Mouse (Mus musculus): ENCODE data around the gene Ak5. TPM values are rescaled to one million over a fixed set of nuclear protein-coding genes. Genes with fewer than 3 reads are reported as not detected.

Ak5 gene
- polyA plus RNA-seq, 1 experiment from 2014 or later: 1.3 TPM

DNA sequence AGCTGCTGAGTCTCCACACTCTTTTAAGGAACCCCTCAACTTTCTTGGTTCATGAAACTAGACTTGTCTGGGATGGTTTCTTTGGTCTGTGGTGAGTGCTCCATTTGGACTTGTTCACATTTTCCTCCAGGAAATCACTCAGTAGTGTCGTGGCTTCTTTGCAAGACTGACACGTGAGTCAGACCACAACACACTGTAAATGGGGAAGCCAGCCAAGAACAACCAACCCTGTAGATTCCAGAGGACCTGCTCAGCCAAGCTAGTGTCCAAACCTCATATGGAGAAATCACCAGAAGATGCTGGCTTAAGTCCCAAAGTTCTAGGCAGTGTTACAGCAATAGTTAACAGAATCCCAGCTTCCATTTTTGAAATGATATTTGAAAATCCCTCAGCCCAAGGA, 155.6 kb downstream of the Ak5 start:
- no peak overlapping the region for H3K9ac ChIP-seq
- WGBS: 54% methylated on average over 2 of the region's 2 CpGs
- ATAC-seq (ENCODE audit: insufficient number of reproducible peaks, low FRiP score, low TSS enrichment, low read depth): no peak

DNA sequence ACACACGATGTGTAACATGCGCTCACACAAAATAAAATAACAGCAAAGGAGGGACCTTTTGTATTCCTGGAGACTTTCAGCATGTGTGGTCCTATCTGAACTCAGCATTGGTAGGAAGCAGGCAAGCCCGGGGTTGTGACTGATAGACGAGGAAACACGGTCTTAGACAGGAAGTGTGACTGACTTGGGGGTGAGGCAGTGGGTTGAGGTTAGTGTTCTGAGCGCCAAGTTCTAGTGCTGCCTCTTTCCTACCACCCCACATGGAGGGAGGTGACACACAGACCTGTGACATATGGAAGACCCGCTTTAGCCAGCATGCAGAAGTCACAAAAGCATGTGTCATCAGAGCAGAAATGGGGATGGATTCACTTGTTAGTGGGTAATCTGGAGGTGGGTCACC, 158.9 kb downstream of the Ak5 start:
- H3K27ac ChIP-seq (replicated peaks): no peak overlapping the region
- no peaks in the 10 kb centered on the region for H3K36me3 ChIP-seq
- ATAC-seq (ENCODE audit: insufficient number of reproducible peaks, low FRiP score, low TSS enrichment, low read depth): no peak
- no peaks in the 10 kb centered on the region; the same call in 1 of the 2 replicates for H3K9me3 ChIP-seq (replicated peaks)
- WGBS: 80% methylated on average over 7 of the region's 7 CpGs
- no peak overlapping the region for H3K9ac ChIP-seq
- H3K4me2 ChIP-seq (replicated peaks): no peak overlapping the region
- no peaks in the 10 kb centered on the region for H3K4me1 ChIP-seq
- H3K27me3 ChIP-seq: no peaks in the 10 kb centered on the region
- no peak overlapping the region for H3K4me3 ChIP-seq (replicated peaks)

More for the DNA sequence above, 155.6 kb downstream of the Ak5 start:
- Histone ChIP-seq H3K27ac (replicated peaks) (no peak overlapping the region), H3K4me1 (no peaks in the 10 kb centered on the region), H3K36me3 (no peaks in the 10 kb centered on the region), H3K4me3 (replicated peaks) (no peak overlapping the region), H3K9me3 (replicated peaks) (no peaks in the 10 kb centered on the region; the same call in 1 of the 2 replicates), H3K27me3 (no peaks in the 10 kb centered on the region), H3K4me2 (replicated peaks) (no peak overlapping the region)

DNA sequence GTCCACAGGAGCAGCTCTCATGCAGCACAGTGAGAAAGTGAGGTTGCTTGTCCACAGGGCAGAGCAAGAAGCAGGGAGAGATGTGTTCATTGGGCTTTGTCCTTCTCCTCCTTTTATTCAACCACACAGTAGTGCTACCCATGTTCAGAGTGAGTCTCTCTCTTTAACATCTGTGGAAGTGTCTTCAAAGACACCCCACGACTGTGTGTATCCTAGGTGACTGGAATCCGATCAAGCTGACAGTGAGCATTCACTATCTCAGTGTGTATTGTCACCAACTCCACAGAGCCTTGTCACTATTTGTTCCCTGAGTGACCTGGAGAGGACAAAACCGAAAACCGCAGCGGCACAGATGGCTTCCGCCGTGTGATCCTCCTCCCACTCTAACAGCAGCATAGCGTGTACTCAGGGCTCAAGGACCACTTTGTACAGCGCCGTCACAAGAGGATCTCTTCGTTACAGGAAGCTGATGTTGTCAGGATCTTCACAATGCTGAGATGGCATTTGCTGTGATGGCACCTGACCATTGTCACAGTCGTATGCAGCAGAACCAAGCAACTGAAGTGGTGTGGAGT, 159.7 kb downstream of the Ak5 start:
- WGBS: 88% methylated on average over 12 of the region's 12 CpGs
- Histone ChIP-seq H3K4me2 (replicated peaks) (no peak overlapping the region), H3K4me3 (replicated peaks) (no peak overlapping the region), H3K9me3 (replicated peaks) (no peaks in the 10 kb centered on the region; the same call in 1 of the 2 replicates), H3K9ac (no peak overlapping the region), H3K36me3 (no peaks in the 10 kb centered on the region), H3K27ac (replicated peaks) (no peak overlapping the region), H3K27me3 (no peaks in the 10 kb centered on the region), H3K4me1 (no peaks in the 10 kb centered on the region)
- no peak for ATAC-seq (ENCODE audit: insufficient number of reproducible peaks, low FRiP score, low TSS enrichment, low read depth)

DNA sequence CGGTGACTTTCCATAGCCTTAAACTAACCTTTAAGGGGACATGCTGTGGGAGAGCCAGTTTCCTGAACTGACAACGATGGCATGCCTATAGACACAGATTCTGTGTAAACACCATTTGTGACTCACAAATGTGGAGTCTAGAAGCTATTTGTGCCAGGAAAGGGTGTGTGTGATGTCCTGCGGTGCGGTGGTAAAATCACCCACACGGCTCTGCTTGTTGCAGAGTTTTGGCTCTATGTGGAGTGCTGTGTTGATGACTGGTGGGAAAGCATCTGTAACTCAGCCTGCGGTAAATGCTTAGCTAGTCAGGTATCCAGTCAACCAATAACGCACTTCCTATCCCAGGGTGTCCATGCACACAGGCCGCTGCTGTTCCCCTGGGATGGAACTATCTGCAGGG, 160.3 kb downstream of the Ak5 start:
- Histone ChIP-seq H3K9me3 (replicated peaks) (no peaks in the 10 kb centered on the region; the same call in 1 of the 2 replicates), H3K27me3 (no peaks in the 10 kb centered on the region), H3K27ac (replicated peaks) (no peak overlapping the region), H3K36me3 (no peaks in the 10 kb centered on the region), H3K4me2 (replicated peaks) (no peak overlapping the region), H3K4me1 (no peaks in the 10 kb centered on the region), H3K9ac (no peak overlapping the region), H3K4me3 (replicated peaks) (no peak overlapping the region)
- no peak for ATAC-seq (ENCODE audit: insufficient number of reproducible peaks, low FRiP score, low TSS enrichment, low read depth)
- WGBS: 85% methylated on average over 8 of the region's 8 CpGs

DNA sequence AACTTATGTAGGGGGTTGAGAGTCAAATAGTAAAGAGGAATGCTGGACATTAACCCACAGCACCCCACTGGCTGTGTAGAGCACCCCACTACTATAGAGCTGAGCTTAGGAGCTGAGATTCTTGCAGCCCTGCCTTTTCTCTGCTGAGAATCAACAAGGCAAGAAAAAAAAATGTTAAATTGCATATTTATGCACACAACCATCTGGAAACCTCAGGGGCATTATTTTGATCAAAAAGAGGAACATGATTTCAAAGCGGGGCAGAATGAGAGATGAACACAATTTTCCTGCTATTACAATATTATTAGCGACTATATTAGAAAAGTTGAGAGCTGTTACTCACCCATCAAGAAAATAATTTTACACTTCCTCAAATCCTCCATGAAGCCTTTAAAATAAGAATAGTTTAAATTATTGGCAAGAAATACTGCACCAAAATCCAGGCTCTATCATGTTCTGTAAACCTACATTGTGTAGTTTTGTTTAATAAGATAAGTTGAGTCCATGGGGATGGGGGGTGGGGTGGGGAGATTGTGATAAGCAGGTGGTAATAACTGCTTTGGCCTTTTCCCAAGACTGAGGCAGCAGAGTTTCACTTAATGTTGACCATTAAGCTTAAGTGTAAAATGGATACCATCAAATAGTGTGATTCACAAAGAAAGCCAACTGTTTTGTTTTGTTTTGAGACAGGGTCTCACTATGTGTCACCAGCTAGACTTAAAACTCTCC, 169.0 kb downstream of the Ak5 start:
- ATAC-seq (ENCODE audit: insufficient number of reproducible peaks, low FRiP score, low TSS enrichment, low read depth): no peak
- Histone ChIP-seq H3K27ac (replicated peaks) (no peak overlapping the region), H3K9ac (no peak overlapping the region), H3K27me3 (no peaks in the 10 kb centered on the region), H3K9me3 (replicated peaks) (no peaks in the 10 kb centered on the region), H3K4me1 (no peaks in the 10 kb centered on the region), H3K36me3 (no peaks in the 10 kb centered on the region), H3K4me3 (replicated peaks) (no peak overlapping the region), H3K4me2 (replicated peaks) (no peak overlapping the region)
- 54% methylated on average over 2 of the region's 2 CpGs for WGBS

DNA sequence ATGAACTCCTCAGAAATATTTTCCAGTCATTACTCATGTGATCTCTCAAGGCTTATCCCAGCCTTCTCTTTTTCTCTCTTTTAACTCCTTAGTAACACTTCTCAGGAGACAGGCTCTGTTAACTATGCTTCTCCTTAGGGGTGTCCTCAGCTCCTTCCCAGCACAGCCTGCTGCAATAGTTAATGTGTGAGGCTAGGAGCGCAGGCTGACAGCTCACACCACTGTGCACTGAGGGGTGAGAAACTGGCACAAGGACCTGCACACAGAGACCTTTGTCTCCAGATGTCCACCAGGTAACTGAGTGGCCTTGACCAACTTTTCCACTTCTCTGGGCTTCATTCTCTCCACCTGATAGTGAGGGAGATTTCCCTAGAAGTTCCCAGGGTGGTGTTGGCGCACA, 170.3 kb downstream of the Ak5 start:
- Histone ChIP-seq H3K36me3 (no peaks in the 10 kb centered on the region), H3K4me1 (no peaks in the 10 kb centered on the region), H3K27ac (replicated peaks) (no peak overlapping the region), H3K4me3 (replicated peaks) (no peak overlapping the region), H3K9ac (no peak overlapping the region), H3K9me3 (replicated peaks) (no peaks in the 10 kb centered on the region), H3K4me2 (replicated peaks) (no peak overlapping the region), H3K27me3 (no peaks in the 10 kb centered on the region)
- no peak for ATAC-seq (ENCODE audit: insufficient number of reproducible peaks, low FRiP score, low TSS enrichment, low read depth)
- WGBS: 78% methylated on average over 2 of the region's 2 CpGs

DNA sequence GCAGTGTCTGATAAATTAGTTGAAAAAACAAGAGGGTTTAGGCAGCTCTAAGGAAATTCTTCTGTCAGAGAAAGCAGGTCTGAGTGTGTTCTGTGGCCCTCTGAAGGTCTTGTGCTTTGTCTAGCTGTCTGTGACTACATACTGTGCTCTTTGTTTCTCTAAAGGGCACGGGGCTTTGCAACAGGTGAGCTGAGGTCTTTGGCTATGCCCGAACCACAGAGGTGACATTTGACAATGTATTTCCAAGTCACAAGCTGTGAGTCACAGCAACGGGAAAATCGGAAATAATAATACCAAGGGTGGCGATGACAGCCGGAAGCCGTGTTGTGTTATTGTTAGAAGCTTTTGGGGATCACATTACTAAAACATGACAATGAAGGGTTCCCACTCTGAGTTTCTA, 171.1 kb downstream of the Ak5 start:
- H3K9ac ChIP-seq: no peak overlapping the region
- no peak overlapping the region for H3K4me3 ChIP-seq (replicated peaks)
- 60% methylated on average over 7 of the region's 7 CpGs for WGBS
- ATAC-seq (ENCODE audit: insufficient number of reproducible peaks, low FRiP score, low TSS enrichment, low read depth): no peak
- no peak overlapping the region for H3K27ac ChIP-seq (replicated peaks)
- H3K4me2 ChIP-seq (replicated peaks): no peak overlapping the region
- H3K9me3 ChIP-seq (replicated peaks): no peaks in the 10 kb centered on the region
- H3K27me3 ChIP-seq: no peaks in the 10 kb centered on the region
- H3K36me3 ChIP-seq: no peaks in the 10 kb centered on the region
- H3K4me1 ChIP-seq: no peaks in the 10 kb centered on the region

DNA sequence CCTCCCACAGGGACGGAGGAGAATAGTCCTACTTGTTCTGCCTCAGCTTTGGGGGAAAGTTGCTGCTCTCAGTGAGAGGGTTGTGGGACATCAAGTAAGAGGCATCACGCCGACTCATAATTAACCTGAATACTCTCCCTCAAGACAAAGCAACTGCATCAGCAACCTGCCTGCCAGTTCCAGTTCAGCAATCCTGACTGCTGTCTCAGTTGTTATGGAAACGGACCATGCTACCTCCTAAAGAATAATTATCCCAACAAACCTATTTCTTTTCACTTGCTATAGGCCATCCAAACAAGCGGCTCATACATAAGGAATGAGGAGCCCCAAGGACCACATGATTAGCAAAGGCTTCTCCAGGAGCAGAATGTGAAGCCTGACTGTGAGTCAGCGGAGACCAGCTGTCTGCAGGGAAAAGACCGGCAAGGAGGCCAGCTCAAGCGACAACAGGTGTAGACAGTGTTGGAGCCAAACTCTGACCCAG, 172.7 kb downstream of the Ak5 start:
- no peaks in the 10 kb centered on the region for H3K27me3 ChIP-seq
- ATAC-seq (ENCODE audit: insufficient number of reproducible peaks, low FRiP score, low TSS enrichment, low read depth): no peak
- H3K9me3 ChIP-seq (replicated peaks): no peaks in the 10 kb centered on the region
- WGBS: 75% methylated on average over 8 of the region's 8 CpGs
- H3K36me3 ChIP-seq: no peaks in the 10 kb centered on the region
- no peak overlapping the region for H3K27ac ChIP-seq (replicated peaks)
- H3K4me1 ChIP-seq: no peaks in the 10 kb centered on the region
- no peak overlapping the region for H3K4me2 ChIP-seq (replicated peaks)
- no peak overlapping the region for H3K9ac ChIP-seq
- no peak overlapping the region for H3K4me3 ChIP-seq (replicated peaks)

DNA sequence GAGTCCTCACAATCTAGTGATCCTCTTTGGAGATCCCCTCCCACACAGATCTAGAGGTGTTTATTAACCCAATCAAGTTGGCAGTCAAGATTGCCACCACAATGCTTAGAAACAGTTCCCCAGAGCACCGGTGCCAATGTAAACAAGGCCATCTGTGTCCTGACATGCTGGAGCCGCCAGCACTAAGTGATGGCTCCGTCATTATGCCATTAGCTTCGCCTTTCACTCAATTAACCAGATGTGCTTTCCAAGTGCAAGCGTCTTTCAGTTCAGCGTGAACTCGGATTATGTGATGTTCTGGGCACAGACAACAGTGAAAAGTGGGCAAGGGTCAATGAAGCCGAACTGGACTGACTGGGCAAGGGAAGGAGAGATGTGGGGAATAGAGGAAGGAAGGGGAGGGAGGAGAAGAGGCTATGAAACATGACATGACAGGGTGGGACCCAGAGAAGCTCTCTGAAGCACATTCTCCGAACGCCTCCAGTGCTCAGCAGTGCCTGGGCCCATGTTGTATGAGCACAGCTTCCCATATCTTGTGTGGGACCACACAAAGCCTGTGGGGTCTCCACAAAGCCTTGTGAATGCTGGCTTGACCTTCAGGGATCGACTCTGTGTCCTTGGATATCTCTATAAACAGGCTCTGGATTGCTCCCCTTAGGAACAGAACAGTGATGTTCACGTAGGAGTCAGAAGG, 173.3 kb downstream of the Ak5 start:
- no peaks in the 10 kb centered on the region for H3K36me3 ChIP-seq
- H3K4me1 ChIP-seq: no peaks in the 10 kb centered on the region
- H3K27me3 ChIP-seq: no peaks in the 10 kb centered on the region
- H3K4me3 ChIP-seq (replicated peaks): no peak overlapping the region
- H3K9me3 ChIP-seq (replicated peaks): no peaks in the 10 kb centered on the region
- H3K27ac ChIP-seq (replicated peaks): no peak overlapping the region
- ATAC-seq (ENCODE audit: insufficient number of reproducible peaks, low FRiP score, low TSS enrichment, low read depth): peak; percentile 15; the same call in 1 of the 2 replicates
- 47% methylated on average over 12 of the region's 12 CpGs for WGBS
- H3K4me2 ChIP-seq (replicated peaks): no peak overlapping the region
- no peak overlapping the region for H3K9ac ChIP-seq

DNA sequence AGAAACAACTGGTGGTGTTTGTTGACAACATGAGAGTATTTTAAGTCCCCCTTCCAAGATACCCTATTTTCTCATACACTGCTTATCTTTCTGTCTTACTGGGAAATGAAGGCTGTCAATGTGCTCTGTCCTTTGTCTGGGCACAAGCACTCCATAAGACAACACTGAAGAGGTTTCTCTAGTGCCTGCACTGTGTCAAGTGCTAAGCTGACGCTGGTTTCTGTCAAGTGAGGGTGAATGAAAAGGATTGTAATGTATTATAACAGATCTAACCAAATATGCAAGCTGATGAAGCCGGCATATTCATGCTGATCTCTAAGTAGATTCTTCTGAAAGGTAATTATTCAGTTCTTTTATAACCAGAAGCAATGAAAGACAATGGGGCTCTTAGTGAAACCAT, 174.3 kb downstream of the Ak5 start:
- 82% methylated on average over 2 of the region's 2 CpGs for WGBS
- no peak for ATAC-seq (ENCODE audit: insufficient number of reproducible peaks, low FRiP score, low TSS enrichment, low read depth)
- H3K27ac ChIP-seq (replicated peaks): no peak overlapping the region

DNA sequence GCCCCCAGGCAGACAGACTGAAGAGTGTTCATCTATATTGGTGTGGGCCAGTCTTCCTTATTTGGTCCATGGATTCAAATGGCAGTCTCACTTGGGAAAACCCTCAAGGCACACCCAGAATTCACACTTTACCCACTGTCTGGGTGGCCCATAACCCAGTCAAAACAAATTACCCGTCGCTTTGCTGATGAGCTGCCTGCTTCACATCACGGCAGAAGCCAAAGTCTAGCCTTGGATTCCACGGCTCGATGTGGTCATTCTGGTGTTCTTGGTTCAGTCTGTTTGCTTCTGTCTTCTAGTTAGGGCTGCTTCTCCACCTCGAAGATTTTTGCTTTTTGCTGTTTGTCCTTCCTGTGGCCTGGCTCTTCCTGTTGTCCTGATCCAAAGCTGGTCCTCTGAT, 175.9 kb downstream of the Ak5 start:
- H3K9ac ChIP-seq: no peak overlapping the region
- H3K4me1 ChIP-seq: no peaks in the 10 kb centered on the region
- H3K9me3 ChIP-seq (replicated peaks): no peaks in the 10 kb centered on the region
- H3K27ac ChIP-seq (replicated peaks): no peak overlapping the region
- no peaks in the 10 kb centered on the region for H3K36me3 ChIP-seq
- no peak overlapping the region for H3K4me3 ChIP-seq (replicated peaks)
- no peak overlapping the region for H3K4me2 ChIP-seq (replicated peaks)
- ATAC-seq (ENCODE audit: insufficient number of reproducible peaks, low FRiP score, low TSS enrichment, low read depth): no peak
- 77% methylated on average over 6 of the region's 6 CpGs for WGBS
- H3K27me3 ChIP-seq: no peaks in the 10 kb centered on the region

More for the DNA sequence above, 174.3 kb downstream of the Ak5 start:
- Histone ChIP-seq H3K4me1 (no peaks in the 10 kb centered on the region), H3K4me3 (replicated peaks) (no peak overlapping the region), H3K9me3 (replicated peaks) (no peaks in the 10 kb centered on the region), H3K27me3 (no peaks in the 10 kb centered on the region), H3K36me3 (no peaks in the 10 kb centered on the region), H3K4me2 (replicated peaks) (no peak overlapping the region), H3K9ac (no peak overlapping the region)

Measured in embryonic facial prominence, embryonic 15.5 days (tissue).